In genomic region chr10:128704491-128705316, GRCm38 (mm10) we compare ENCODE assay signal across 8 mouse cellular contexts. TPM values are rescaled to one million over a fixed set of nuclear protein-coding genes. Genes with fewer than 3 reads are reported as not detected.
DNase-seq lines count a peak whose midpoint lies in the region; ATAC-seq and TF ChIP-seq lines count a peak whose summit lies in the region.

Gene Cdk2 (minus strand): TSS chr10:128705031.

- no peak for TF ChIP-seq RAD21 in MEL (IDR thresholded peaks at IDR 0.05; ENCODE audit: low read depth, low read length)

- peak; percentile 85 to 86 for ATAC-seq in hematopoietic stem cell, adult 5-6 weeks (replicated peaks in 1 of 2; ENCODE audit: insufficient read depth in 1 of 2, low FRiP score in 2 of 2, low TSS enrichment in 1 of 2, low read depth in 1 of 2, poor library complexity in 2 of 2, severe bottlenecking in 2 of 2)
- ATAC-seq in lung, postnatal 0 days = peak; percentile 97

- DNase-seq in MEL (ENCODE audit: low read depth, low spot score) = peak; percentile 94
- DNase-seq in cerebellum, adult 2 months = peak; percentile 87
- peak; percentile 91 for DNase-seq in forelimb bud, embryonic 11.5 days (ENCODE audit: low read depth, low spot score)
- DNase-seq in layer of hippocampus, adult 9-10 months (ENCODE audit: low spot score) = peak; percentile 54
- DNase-seq in lung, postnatal 0 days (ENCODE audit: low spot score) = peak; percentile 97
- DNase-seq in ovary, postnatal 14 days (ENCODE audit: low spot score) = peak; percentile 90
- DNase-seq in thymus, postnatal 14 days = peak; percentile 95

- peak; percentile 51 to 97 for TF ChIP-seq POLR2A in MEL (IDR thresholded peaks at IDR 0.05; ENCODE audit: control insufficient read depth in 1 of 2, insufficient read depth in 1 of 2, low read depth in 1 of 2, low read length in 2 of 2, poor library complexity in 1 of 2)
- TF ChIP-seq POLR2A in cerebellum, adult 2 months (IDR thresholded peaks at IDR 0.05; ENCODE audit: borderline replicate concordance, insufficient read depth, low read length) = peak; percentile 33; the same call in 1 of the 2 replicates

- H3K27ac ChIP-seq in MEL (ENCODE audit: control insufficient read depth, low read depth, low read length) = peak within 1 kb of the TSS; percentile 95
- H3K27ac ChIP-seq in cerebellum, adult 2 months (ENCODE audit: insufficient read depth, low read length) = no peak within 1 kb of the TSS
- H3K27ac ChIP-seq in lung, postnatal 0 days (ENCODE audit: low read length) = peak within 1 kb of the TSS; percentile 91

- TF ChIP-seq EP300 in MEL (IDR thresholded peaks at IDR 0.05; ENCODE audit: low read depth in 1 of 2, low read length in 2 of 2) = no peak
- TF ChIP-seq EP300 in lung, postnatal 0 days (IDR thresholded peaks at IDR 0.05) = peak; percentile 54

- H3K9me3 ChIP-seq in MEL (replicated peaks; ENCODE audit: insufficient read depth, low read length) = no peaks in the 10 kb centered on the region
- H3K9me3 ChIP-seq in lung, postnatal 0 days (ENCODE audit: low read length) = no peaks in the 10 kb centered on the region

- peaks cover 13 to 22% of the 10 kb centered on the region in 2 experiments for H3K4me1 ChIP-seq in MEL (ENCODE audit: control insufficient read depth in 1 of 2, insufficient read depth in 2 of 2, low read length in 2 of 2)
- H3K4me1 ChIP-seq in cerebellum, adult 2 months (ENCODE audit: control insufficient read depth, insufficient read depth, low read length) = no peaks in the 10 kb centered on the region
- no peaks in the 10 kb centered on the region for H3K4me1 ChIP-seq in lung, postnatal 0 days (ENCODE audit: insufficient read depth, low read depth, low read length)

- peak within 1 kb of the TSS; percentile 76 to 92 for H3K4me3 ChIP-seq in MEL (ENCODE audit: control insufficient read depth in 1 of 2, insufficient read depth in 1 of 2, low read depth in 2 of 2, low read length in 2 of 2)
- peak within 1 kb of the TSS; percentile 88 for H3K4me3 ChIP-seq in cerebellum, adult 2 months (replicated peaks; ENCODE audit: insufficient read depth, low read depth, low read length)
- H3K4me3 ChIP-seq in lung, postnatal 0 days (ENCODE audit: low read depth, low read length) = peak within 1 kb of the TSS; percentile 56

- peak within 1 kb of the TSS; percentile 76 for H3K4me2 ChIP-seq in lung, postnatal 0 days (replicated peaks; ENCODE audit: low read depth, low read length)

- no peaks in the 10 kb centered on the region for H3K27me3 ChIP-seq in MEL (ENCODE audit: control insufficient read depth in 1 of 2, insufficient read depth in 2 of 2, low read length in 2 of 2)
- no peaks in the 10 kb centered on the region for H3K27me3 ChIP-seq in cerebellum, adult 2 months (ENCODE audit: control insufficient read depth, insufficient read depth, low read length)
- no peaks in the 10 kb centered on the region for H3K27me3 ChIP-seq in lung, postnatal 0 days (replicated peaks; ENCODE audit: insufficient read depth, low read length)

- WGBS in cerebellum, adult 2 months = under 1% methylated on average over 62 of the region's 62 CpGs
- under 1% methylated on average over 53 of the region's 62 CpGs for WGBS in lung, postnatal 0 days

- H3K9ac ChIP-seq in MEL (ENCODE audit: control insufficient read depth, low read depth, low read length, poor library complexity, severe bottlenecking) = peak within 1 kb of the TSS; percentile 100
- peak within 1 kb of the TSS; percentile 54 for H3K9ac ChIP-seq in lung, postnatal 0 days (replicated peaks; ENCODE audit: low read depth)

- no peak for TF ChIP-seq CTCF in MEL (IDR thresholded peaks at IDR 0.05 in 2 of 3, conservative IDR thresholded peaks at IDR 0.05 in 1 of 3; ENCODE audit: control insufficient read depth in 1 of 3, insufficient read depth in 1 of 3, low read depth in 2 of 3, low read length in 3 of 3, poor library complexity in 1 of 3, severe bottlenecking in 1 of 3)
- no peak for TF ChIP-seq CTCF in cerebellum, adult 2 months (IDR thresholded peaks at IDR 0.05; ENCODE audit: borderline replicate concordance, insufficient read depth, low read depth, low read length)
- no peak for TF ChIP-seq CTCF in lung, postnatal 0 days (IDR thresholded peaks at IDR 0.05)

- H3K36me3 ChIP-seq in MEL (ENCODE audit: control insufficient read depth in 1 of 2, insufficient read depth in 2 of 2, low read length in 2 of 2) = peaks cover 1 to 26% of the 10 kb centered on the region in 2 experiments; a peak in 3 of 4 replicates
- H3K36me3 ChIP-seq in lung, postnatal 0 days (ENCODE audit: insufficient read depth, low read length) = peaks cover 5% of the 10 kb centered on the region; the same call in 1 of the 2 replicates

- H3K79me2 ChIP-seq in MEL (ENCODE audit: control insufficient read depth, insufficient read depth, low read length, poor library complexity) = peaks cover 14% of the 10 kb centered on the region

TF ChIP-seq in MEL, 35 proteins besides CTCF, POLR2A, EP300 and RAD21:
- no peak for TF ChIP-seq ETS1 (IDR thresholded peaks at IDR 0.05; ENCODE audit: low read depth, low read length)
- peak; percentile 93 for TF ChIP-seq NELFE (IDR thresholded peaks at IDR 0.05; ENCODE audit: low read depth, low read length)
- TF ChIP-seq ZMIZ1 (IDR thresholded peaks at IDR 0.05; ENCODE audit: low read depth, low read length) = peak; percentile 87
- peak; percentile 92 for TF ChIP-seq ELF1 (IDR thresholded peaks at IDR 0.05; ENCODE audit: low read depth, low read length)
- TF ChIP-seq SIN3A (IDR thresholded peaks at IDR 0.05; ENCODE audit: low read length) = peak; percentile 68
- no peak for TF ChIP-seq GATA1 (IDR thresholded peaks at IDR 0.05; ENCODE audit: low read depth, low read length)
- peak; percentile 72 for TF ChIP-seq USF1 (IDR thresholded peaks at IDR 0.05; ENCODE audit: low read depth, low read length)
- TF ChIP-seq MXI1 (IDR thresholded peaks at IDR 0.05; ENCODE audit: low read depth, low read length) = peak; percentile 69; the same call in 1 of the 2 replicates
- no peak; the same call in 1 of the 2 replicates for TF ChIP-seq MAX (IDR thresholded peaks at IDR 0.05; ENCODE audit: low read length)
- TF ChIP-seq TBP (IDR thresholded peaks at IDR 0.05; ENCODE audit: low read depth, low read length) = peak; percentile 71; the same call in 1 of the 2 replicates
- peak; percentile 4; the same call in 1 of the 2 replicates for TF ChIP-seq HCFC1 (IDR thresholded peaks at IDR 0.05; ENCODE audit: low read depth, low read length)
- TF ChIP-seq TCF12 (IDR thresholded peaks at IDR 0.05; ENCODE audit: low read depth, low read length) = peak; percentile 67
- peak; percentile 76; the same call in 1 of the 2 replicates for TF ChIP-seq BHLHE40 (IDR thresholded peaks at IDR 0.05; ENCODE audit: borderline replicate concordance, low read depth, low read length)
- peak; percentile 65 for TF ChIP-seq MAZ (IDR thresholded peaks at IDR 0.05; ENCODE audit: low read depth, low read length)
- peak; percentile 66; the same call in 1 of the 2 replicates for TF ChIP-seq POLR2AphosphoS2 (IDR thresholded peaks at IDR 0.05; ENCODE audit: low read length)
- no peak; the same call in 1 of the 2 replicates for TF ChIP-seq UBTF (IDR thresholded peaks at IDR 0.05; ENCODE audit: borderline replicate concordance, insufficient read depth, low read depth, low read length)
- no peak for TF ChIP-seq MAFK (IDR thresholded peaks at IDR 0.05; ENCODE audit: borderline replicate concordance, low read depth, low read length)

RNA-seq across cellular contexts. Expression of gene Cdk2, which starts in this region (rescaled TPM):
- 34.2 and 40.5 TPM in 2 replicates for total RNA-seq in MEL (2012; rRNA removed)
- 10 to 100 TPM in 1 of 2 experiments, not detected in 1; 72.4 TPM for polyA plus RNA-seq in MEL (2012; ENCODE audit: insufficient read depth in 1 of 2, insufficient read length in 2 of 2, low read depth in 1 of 2, low replicate concordance in 2 of 2, missing spikeins in 1 of 2)
- polyA plus RNA-seq in cerebellum, adult 2 months (2012; rRNA removed) = 3.8 and 3.9 TPM in 2 replicates
- total RNA-seq in hematopoietic stem cell, adult 5-6 weeks (2017) = 72.5 and 89.6 TPM in 2 replicates
- polyA plus RNA-seq in lung, postnatal 0 days (2015; fragmentation: Nextera tagmentation; extraction: Ambion mirVana) = 33.9 and 34.7 TPM in 2 replicates
